Mouse (Mus musculus) retina, embryonic 14.5 days (tissue): ENCODE measurements at regions not wholly inside any gene's neighbourhood (a gene's known extent, or its start where the extent isn't known, plus 50 kb on each side); places are given as distances from the start of the nearest gene placed in this dataset.

ENCODE experiments used
- DNase-seq: peaks from one replicate; pipeline ENCODE4 v3.0.0-alpha.2; 2015; ENCODE audit warnings: low spot score

DNA sequence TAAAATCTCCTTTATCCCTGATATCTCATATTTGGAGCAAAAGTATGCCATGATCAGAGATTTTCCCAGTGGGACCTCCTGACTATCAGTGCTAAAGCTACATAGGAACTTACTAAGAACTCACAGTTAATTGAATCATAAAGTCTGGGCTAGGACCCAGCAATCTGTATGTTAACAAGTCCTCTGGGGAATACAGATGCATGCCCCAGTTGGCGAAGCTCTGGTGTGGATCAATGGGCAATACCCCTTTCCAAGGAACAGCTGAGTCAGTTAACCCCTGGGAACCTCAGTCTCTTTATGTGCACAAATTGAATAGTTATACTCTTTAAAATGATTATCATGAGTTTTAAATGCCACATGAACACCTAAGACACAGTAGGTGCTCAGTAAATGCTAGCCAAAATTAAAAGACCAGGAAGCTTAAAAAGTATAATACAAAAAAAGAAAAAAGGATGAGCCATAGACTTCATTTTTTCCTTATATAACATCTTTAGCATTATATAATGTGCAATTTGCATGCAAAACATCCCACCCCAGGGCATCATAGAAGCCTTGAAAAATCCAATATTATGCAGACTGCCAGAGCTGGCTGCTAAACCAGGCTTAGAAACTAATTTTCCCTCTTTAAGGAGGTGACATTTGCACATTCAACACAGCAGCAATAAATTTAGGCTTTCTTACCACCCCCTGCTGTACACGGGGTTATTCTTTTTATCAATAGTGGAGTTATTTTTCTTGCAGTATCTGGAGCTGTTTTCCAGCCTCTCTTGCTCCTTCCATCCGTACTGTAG, 202.7 kb downstream of the Gm16223 start:
- peak; percentile 16 for DNase-seq

DNA sequence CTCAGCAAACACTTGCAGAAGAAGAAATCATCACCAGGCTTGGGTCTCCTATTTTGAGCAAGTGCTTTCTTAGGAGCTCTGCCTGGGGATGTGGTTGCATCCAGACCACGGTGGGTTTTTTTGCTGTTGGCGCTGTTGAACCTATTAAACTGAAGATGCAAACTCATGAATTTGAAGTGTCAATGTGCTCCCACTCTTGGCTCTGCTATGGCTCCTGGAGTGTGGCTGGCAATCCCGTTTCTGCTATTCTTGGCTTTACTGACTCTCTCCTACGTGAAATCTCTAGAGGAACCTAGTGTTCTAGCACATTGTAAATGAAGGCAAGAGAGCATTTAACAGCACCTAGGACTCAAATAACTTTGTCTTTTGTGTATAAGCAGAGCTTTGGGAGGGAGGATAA, 204.2 kb downstream of the Gm16223 start:
- DNase-seq: no peak

DNA sequence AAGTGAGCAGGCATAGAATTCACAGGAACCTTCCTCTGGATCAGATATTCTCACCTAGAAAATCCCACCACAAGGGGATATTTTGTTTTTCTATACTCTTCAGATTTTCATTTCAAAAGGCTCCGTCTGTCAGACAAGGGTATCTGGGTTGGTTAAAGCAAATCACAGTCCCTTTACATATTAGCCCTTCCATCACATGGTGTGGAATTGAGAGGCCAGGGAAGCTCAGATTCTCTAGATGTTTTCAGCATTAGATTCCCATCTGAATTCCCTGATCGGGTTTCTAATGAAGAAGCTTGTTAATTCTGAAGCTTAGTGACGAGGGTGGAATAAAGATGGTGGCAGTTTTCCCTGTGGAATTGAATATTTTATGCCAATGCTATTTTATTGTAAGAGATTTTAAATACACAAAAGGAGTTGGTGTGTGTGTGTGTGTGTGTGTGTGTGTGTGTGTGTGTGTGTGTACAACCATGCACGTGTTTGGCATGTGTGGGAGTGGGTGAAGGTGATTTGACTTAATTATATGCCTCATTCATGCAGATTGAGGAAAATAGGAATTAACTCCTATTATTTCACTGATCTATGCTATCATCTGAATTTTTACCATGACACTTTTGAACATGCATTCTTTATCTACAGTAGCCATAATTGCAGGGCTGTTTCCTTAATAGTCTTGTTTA, 211.0 kb downstream of the Gm16223 start:
- DNase-seq: no peak
